Mouse (Mus musculus) thymus, adult 2 months (tissue): Measurements from ENCODE around the gene Atg10.

Experiments used
- CTCF ChIP-seq: fragments of 200-500 bp; IDR thresholded peaks from 2 replicates; pipeline ENCODE4 v1.5.1; 2012; ENCODE audit warnings: mild to moderate bottlenecking, control low read depth, low read length, moderate library complexity, borderline replicate concordance; ENCODE audit not compliant: control insufficient read depth, poor library complexity, insufficient read depth; ENCODE audit errors: extremely low read depth
- POLR2A ChIP-seq: fragments of 200-500 bp; IDR thresholded peaks from 2 replicates; pipeline ENCODE4 v1.6.1; 2012; ENCODE audit warnings: mild to moderate bottlenecking, low read length, control low read depth, moderate library complexity; ENCODE audit not compliant: control insufficient read depth, poor library complexity, insufficient read depth; ENCODE audit errors: extremely low read depth

DNA sequence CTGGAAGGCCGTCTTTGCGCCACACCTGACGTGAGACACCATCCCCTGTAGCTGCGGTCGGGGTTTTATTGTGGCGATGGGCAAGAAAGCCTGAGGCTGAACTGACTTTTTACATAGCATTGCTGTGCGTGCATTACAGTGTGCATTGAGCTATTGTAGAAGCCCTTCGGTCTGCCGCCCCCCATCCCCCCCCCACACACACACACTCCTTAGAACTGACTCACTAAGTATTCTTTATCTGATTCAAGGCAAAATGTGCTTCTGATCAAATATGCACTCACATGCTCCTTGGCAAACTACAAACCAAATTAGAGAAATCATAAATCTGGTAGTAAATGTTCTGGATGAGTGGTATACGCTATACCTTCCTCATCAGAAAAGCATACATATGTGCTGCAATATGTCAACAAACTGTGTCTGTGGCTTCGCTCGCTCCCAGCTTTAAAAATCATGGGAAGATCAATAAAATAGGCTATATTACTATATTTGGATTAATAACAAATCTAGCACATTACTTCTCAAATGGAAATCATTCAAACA lies 137.3 kb downstream of the Atg10 start:
- TF ChIP-seq POLR2A = no peak
- no peak for TF ChIP-seq CTCF
